In genomic region chr9:47240950-47241349, GRCm38 (mm10) we compare ENCODE assay signal across 19 mouse cellular contexts.
DNase-seq lines count a peak whose midpoint lies in the region; ATAC-seq and TF ChIP-seq lines count a peak whose summit lies in the region.
"Had no signal": no experiment of that assay in that cellular context is flagged by ENCODE, and none has a peak within 500 bp of the region (broad histone marks: within the 10 kb centered on the region; RNA-seq: fewer than 3 reads in every experiment).

No protein-coding gene starts in this region.

- intact Hi-C loops in left cerebral cortex, postnatal 4 days (cut with DNase I) = no loop called here
- intact Hi-C loops in left cerebral cortex, adult 2 months (cut with DNase I) = no loop called here

- no peak overlapping the region for H3K27ac ChIP-seq in left cerebral cortex, adult 2 months
- H3K27ac ChIP-seq: embryonic facial prominence, embryonic 13.5 days; heart, embryonic 15.5 days; limb, embryonic 12.5 days; liver, embryonic 15.5 days had no signal

- no peak overlapping the region for H3K4me3 ChIP-seq in left cerebral cortex, adult 2 months
- H3K4me3 ChIP-seq: embryonic facial prominence, embryonic 13.5 days; heart, embryonic 15.5 days; limb, embryonic 12.5 days; liver, embryonic 15.5 days had no signal

- peak; percentile 18 for DNase-seq in adrenal gland, postnatal 25 days
- no peak for DNase-seq in adrenal gland, adult 8-10 months
- peak; percentile 85 for DNase-seq in left cerebral cortex, postnatal 4 days
- DNase-seq in left cerebral cortex, adult 2 months (ENCODE audit: extremely low spot score in 1 of 2, low spot score in 2 of 2) = no peak
- DNase-seq in cerebellum, postnatal 10 days = peak; percentile 97 to 98
- peak; percentile 62 for DNase-seq in heart, postnatal 4 days
- no peak for DNase-seq in urinary bladder, adult 2 months (ENCODE audit: low spot score)
- DNase-seq: kidney, adult 18-20 months; kidney, postnatal 10 days; midbrain, embryonic 14.5 days; thymus, postnatal 14 days had no signal

- ATAC-seq in CD4-positive, CD25-positive, alpha-beta regulatory T cell, adult 4 months = no peak
- ATAC-seq: forebrain, embryonic 16.5 days; hindbrain, embryonic 16.5 days; lung, postnatal 0 days had no signal

- no peak for TF ChIP-seq CTCF in left cerebral cortex, adult 2 months (IDR thresholded peaks at IDR 0.05)

Comparison
In these comparisons a context has a peak if more than half of its experiments do, and no peak if none do; other contexts are left out.
1. DNase-seq: peak in adrenal gland, postnatal 25 days (single experiment), left cerebral cortex, postnatal 4 days (single experiment), cerebellum, postnatal 10 days (2 of 2) and heart, postnatal 4 days (single experiment); none in adrenal gland, adult 8-10 months (single experiment), left cerebral cortex, adult 2 months (0 of 2) and urinary bladder, adult 2 months (single experiment).